Mouse (Mus musculus): ENCODE measurements around the gene Gm17268. TPM values are rescaled to one million over a fixed set of nuclear protein-coding genes. Genes with fewer than 3 reads are reported as not detected.

The Gm17268 gene
- polyA plus RNA-seq (2012; rRNA removed) = not detected in 2 replicates

DNA sequence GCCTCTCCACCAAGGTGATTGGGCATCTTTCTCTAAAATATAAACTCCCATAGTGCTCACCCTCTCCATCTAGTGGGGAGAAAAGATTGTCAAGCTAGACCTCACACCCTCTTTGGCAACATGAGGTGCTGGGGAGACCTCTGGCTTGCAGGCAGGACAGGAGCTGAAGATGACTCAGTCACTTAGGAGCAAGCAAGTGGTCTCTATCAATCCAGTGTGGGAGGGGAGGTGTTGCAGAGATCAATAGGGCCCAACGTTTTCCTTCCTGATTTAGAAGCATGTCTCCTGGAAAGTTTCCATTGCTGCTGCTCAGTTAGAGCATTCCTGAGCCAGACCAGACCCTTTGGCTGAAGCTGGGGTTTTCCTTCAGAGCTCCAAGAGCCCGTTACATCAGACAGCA, at the start of gene Gm17268:
TSS of gene Gm17268 (minus strand) at position 28 of the 400 bp plus-strand sequence.
- no peak for DNase-seq (ENCODE audit: low read depth)

DNA sequence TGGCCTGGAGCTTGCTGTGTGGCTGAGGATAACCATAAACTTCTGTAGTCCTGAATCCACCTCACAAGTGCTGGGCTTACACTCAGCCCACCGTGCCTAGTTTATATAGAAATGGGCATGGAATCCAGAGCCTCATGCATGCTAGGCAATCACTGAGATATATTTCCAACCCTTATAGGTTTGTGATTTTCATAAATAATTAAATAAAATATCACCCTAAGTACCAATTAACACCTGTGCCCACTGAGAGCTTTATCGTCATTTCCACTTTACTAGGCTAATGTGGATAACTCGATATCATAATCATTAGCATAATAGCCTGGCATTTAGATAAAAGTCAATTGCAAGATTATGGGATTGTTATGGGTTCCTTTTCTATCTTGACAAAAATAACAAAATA, 46.0 kb upstream of the Gm17268 start:
- no peak for DNase-seq (ENCODE audit: low read depth)

DNA sequence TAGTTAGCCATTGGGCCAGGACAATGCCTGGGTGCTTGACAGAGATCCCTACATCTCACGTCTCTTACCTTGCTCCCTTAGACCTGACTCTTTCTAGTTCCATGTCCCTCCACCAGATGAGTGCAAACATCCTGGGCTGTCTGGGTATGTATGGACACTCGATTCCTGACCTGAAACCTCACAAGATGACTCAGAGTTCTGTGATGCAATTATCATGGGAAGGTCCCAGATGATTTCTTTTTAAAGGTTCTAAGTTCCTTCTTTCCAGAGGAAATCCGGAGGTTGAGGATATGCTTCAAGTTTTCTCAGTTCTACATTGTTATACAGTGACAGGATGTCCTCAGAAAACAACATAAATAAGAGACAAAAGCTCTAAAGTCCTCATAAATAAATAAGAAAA, 42.5 kb upstream of the Gm17268 start:
- no peak for DNase-seq (ENCODE audit: low read depth)

DNA sequence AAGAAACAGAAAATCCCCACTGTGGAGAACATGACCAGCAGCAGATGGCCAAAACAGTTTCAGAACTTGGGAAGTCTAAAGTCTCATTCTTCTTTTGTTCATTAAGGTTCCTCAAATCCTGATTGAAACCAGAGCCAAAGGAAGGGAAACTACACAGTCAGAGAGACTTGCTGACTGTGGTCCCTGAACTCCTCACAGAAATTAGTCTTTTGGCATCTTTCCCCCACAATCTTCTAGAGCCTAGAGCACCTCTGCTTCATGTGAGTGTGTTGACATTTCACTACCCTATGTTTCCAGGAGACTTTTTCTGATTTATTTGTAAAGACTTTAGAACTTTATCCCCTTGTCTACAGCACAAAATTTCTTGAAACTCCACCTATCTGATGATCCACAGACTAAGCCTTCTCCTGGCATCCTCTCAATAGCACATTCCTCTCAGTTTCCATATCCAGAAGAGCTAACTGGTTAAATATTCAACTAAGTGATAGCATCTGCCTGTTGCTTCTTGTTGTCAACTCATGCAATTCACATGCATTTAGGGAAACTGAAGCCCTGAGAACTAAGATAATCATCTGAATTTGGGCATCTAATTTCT, 39.9 kb upstream of the Gm17268 start:
- DNase-seq (ENCODE audit: low read depth) = no peak

DNA sequence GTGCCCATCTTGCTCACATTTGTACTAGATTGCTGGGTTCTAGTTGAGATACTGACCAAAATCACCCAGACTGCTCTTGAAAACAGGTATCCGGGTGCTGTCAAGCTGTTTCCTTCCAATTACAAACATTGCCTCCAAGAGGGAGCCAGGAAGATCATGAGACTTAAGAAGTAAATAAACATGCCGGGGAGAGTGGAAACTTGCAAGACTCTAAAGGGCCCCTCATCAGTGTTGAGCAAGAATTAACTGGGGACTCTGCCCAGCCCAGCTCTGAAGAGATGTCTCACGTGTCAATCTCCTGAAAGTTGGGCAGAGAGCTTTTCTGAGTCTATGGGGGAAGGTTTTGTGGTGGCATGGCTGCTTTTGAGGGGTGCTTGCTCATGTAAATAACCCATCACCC, 38.7 kb upstream of the Gm17268 start:
- DNase-seq (ENCODE audit: low read depth) = no peak

DNA sequence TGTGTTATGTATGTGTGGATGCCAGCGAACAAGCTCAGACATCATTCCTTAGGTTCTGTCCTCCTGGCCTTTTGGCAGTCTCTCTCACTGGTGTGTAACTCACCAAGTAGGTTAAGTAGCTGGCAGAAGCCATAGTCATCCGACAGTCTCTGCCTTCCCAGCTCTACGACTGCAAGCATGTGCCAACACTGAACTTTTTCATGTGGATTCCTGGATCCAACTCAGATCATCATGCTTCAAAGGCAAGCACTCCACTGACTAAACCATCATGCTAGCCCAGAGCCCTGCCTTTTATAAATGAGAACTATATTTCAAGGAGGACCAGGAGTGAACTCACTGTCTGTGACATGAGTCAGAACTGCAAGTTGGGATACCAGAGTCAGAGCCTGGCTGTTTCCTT, 35.3 kb upstream of the Gm17268 start:
- DNase-seq (ENCODE audit: low read depth) = peak; percentile 19

DNA sequence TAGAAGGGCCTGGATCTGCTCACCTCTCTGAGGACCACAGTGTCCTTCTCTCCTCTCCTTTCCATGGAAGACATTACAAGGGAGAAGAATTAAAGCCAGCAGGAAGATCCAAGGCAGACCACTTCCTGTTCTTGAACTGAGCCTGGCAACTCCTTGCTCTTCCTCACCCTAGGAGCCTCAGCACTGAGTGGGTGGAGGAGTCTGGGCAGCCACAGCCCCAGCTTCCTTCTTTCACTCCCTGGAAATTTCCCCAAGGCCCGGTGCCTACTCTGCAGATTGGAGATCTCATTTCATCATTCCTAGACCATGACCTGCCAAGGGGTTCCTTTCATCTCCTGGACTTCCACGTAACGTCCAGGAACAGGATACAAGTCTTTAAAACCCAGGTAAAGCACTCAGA, 34.6 kb upstream of the Gm17268 start:
- DNase-seq (ENCODE audit: low read depth) = no peak

DNA sequence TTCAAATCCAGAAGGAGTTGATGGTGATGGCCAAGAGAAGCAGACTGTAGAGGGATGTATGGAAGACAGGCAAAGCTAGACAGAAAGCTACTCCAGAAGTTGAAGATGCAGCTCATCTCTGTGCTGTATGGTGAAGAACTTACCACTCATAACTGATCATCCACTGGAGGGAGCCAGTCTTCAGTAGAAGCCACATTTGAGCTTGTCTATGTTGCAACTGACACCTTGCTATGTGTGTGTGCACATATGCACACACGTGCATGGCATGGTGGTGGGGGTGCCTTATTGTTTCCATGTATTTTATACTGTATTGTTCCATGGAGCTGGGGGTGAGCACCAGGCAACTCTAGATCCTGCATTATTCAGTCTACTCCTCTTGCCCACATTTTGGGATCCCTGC, 34.0 kb upstream of the Gm17268 start:
- no peak for DNase-seq (ENCODE audit: low read depth)

DNA sequence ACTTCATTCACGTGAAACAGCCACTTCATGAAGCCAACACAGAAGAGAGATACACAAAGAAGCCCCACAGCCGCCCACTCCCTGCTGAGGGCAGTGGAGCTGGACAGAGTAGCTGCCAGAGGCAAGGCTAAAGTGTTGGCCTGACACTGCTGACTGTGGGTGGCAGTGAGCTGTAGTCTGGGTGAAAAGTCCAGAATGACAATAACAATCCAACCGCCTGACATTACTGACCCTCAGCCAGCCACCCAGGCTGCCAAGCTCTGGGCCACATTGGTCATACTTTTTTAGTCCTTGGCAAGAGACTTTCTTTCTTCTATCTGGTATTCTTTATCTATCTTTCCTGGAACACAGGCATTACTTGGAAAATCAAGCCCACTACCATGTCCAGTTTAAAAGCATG, 32.7 kb upstream of the Gm17268 start:
- DNase-seq (ENCODE audit: low read depth) = no peak

DNA sequence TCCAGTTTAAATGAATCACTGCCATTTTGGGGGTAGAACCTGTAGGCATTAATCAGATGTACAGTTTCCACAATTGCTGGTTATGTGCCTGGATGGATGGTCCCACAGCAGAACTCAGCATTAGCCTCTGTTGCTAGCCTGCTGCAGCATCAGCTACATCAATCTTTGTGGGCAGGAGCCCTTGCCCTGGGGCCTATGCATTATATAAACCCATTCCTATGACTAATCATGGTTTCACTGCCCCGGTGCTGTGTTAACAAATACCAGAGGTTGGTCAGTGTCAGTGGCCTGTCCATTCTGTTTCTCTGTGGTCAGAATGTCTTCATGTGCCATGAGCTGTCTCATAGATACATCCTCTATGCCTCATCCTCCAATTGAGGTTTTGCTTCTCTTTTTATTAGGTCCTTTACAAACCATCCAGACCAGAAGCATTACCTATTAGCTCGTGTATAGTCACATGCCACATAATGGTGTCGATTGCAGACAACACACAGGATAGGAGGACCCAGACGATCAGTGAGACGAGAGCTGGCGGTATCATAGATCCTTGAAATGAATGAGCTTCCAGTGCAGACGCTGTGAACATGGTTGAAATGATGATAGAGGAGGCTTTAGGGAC, 28.7 kb upstream of the Gm17268 start:
- DNase-seq (ENCODE audit: low read depth) = no peak

DNA sequence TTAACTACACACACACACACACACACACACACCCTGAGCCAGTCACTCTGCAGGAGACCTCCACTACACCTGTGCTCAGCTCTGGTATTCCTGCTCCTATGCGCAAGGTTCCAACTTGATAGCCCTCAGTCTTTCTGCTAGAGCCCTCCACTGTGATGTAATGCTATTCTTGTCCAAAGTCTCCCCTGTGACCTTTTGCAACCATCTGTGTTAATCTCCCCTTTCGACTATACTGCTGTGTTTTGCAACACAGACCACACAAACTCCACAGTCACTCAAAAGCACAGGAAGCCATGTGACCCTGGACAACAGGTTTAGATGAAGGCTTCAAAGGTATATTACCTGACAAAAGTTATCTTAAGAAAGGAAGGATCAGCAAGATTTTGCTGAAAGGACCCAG, 25.1 kb upstream of the Gm17268 start:
- DNase-seq (ENCODE audit: low read depth) = no peak

DNA sequence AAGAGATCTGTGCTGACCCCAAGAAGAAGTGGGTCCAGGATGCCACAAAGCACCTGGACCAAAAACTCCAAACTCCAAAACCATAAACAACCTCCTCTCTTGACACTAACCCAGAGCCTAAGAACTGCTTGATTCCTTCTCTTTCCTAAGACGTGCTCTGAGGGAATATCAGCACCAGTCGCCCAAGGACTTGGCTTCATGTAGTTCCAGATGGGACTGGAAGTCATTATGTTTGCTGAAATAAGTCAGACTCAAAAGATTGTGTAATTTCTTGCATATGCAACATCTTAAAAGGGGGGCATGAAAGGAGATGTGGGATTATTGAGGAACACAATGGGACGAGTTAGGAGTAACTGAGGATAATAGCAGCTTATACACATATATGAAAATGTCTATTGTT, 23.9 kb upstream of the Gm17268 start:
- no peak for DNase-seq (ENCODE audit: low read depth)

DNA sequence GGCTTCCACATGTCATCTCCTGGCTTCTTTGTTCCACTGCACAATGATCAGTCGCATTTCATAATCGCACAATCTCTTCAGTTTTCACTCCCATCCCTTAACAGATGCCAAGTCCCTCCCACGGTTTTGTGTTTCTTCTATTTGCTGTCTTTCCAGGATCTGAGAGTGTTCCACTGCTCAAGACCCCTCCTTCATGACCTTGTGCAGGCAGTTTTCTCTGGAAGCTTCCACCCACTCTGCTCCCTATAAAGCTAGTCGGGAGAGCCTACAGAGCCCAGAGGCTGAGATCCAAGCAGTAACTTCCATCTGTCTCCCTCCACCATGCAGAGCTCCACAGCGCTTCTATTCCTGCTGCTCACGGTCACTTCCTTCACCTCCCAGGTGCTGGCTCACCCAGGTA, 19.3 kb upstream of the Gm17268 start, which contains the start of gene Ccl11:
TSS of gene Ccl11 (plus strand) at position 178 of the 400 bp plus-strand sequence.
- DNase-seq (ENCODE audit: low read depth) = no peak

DNA sequence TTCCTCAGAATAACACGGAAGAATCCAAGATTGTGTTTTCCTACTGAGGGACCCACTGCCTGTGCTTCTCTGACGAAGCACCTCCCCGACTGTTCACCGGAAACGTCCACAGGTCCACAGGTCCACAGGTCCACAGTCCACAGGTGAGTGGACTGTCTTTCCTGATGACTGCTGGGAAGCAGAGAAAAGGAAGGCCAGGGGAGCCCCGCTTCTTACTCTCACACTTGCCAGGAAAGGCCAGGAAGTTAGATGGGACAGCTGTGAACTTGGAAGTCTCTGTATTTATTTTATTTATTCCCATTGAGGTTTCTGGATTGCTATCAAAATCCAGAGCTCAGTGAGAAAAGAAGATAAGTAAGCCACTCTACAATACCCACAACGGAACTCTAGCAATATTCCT, 15.5 kb upstream of the Gm17268 start:
- no peak for DNase-seq (ENCODE audit: low read depth)

DNA sequence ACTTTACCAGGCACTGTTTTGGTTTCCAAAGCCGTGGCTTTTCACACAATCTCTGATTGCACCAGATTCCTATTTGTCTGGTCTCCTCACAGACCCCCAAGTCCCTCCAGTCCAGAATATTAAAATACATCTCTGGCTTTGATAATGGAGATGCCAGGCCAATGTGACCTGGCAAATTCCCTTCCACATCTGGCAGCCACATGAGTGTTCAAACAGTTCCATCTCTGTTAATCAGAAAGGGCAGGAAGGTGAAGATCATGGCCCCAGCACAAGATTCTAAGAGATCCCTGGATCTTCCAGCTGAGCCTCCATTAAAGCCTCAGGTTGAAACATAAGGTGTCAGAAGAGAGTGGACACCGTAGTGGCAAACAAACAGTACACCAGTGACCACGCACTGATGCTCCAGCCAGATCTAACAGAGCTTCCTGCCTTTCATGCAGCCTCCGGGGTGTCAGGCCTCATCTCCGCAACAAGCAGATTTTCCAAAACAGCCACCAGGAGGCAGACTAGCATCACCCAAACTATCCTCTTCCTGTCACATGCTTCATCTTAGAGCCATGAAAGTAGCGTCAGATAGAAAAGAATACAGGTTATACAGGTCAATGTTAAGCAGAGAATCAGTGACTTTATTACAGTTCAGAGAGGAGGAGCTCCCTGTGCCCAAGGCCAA, 9.5 kb upstream of the Gm17268 start:
- no peak for DNase-seq (ENCODE audit: low read depth)

DNA sequence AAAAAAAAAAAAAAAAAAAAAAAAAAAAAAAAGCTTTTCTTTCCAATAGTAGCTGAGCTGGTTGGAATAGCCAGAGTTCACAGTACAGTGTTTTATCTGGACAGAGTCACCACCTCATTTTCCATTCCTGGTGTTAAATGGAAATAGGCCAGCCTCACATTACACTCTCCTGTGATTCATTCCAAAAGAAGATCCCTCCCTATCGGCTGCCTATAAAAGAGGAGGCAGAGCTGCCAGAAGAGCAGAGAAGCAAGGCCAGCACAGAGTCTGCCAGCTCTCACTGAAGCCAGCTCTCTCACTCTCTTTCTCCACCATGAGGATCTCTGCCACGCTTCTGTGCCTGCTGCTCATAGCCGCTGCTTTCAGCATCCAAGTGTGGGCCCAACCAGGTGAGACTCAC, 7.1 kb upstream of the Gm17268 start, which contains the start of gene Ccl7:
TSS of gene Ccl7 (plus strand) at position 242 of the 400 bp plus-strand sequence.
- DNase-seq (ENCODE audit: low read depth) = peak; percentile 38

DNA sequence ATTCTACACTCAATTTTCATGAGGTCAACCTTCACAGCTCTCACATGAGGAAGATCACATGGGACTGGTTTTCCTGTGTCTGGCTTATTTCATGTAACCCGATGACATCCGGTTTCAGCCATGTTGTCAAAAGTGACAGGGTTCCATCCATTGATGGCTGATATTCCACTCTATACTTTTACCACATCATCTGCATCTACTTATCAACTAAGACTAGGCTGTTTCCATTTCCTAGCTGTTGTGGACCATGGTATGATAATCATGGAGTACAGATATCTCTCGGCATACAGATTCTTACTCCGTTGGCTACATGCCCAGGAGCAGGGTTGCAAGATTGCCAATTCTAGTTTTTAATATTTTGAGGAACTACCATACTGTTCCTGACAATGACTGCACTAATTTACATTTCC, 3.3 kb upstream of the Gm17268 start:
- DNase-seq (ENCODE audit: low read depth) = no peak

DNA sequence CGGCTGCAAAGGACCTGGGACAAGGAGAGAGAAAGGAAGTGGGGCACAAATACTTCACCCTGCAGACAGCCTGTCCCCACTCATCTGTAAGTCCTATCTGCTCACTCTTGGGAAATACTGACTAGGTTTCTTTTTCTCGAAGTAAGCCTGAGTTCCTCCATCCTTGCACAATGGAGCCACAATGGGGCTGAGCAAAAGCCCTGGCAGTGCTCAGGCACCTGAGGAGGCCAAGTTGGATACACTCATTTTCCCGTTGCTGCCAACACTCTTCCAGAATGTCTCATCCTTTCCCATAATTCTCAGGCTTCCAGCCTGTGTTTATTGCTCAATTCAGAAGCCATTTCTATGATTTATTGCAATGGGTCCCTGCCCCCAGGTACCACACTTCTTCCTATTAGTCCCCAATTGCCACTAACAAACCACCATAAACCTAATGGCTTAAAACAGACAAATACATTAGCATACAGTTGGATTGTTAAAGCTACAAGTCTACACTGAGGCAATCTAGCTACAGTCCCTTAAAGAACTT, 834 bp upstream of the Gm17268 start:
- peak; percentile 33 for DNase-seq (ENCODE audit: low read depth)

DNA sequence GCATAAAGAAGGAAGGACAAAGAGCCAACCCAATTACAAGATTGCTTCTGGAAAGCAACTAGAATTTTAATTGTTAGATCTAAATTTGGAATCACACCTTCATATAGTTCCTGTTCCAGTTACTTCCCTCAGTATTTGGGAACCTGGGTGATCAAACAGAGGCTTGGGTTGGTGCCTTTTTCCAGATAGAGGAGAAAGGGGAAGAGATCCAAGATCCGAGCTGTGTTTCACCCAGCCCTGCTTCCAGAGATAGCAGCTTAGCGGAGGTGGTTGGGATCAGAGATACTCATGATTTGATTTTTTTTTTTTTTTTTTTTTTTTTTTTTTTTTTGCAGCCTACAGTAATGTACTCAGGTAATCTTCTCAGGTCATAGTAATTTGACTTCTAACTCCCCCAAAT, 2.5 kb downstream of the Gm17268 start:
- DNase-seq (ENCODE audit: low read depth) = no peak

DNA sequence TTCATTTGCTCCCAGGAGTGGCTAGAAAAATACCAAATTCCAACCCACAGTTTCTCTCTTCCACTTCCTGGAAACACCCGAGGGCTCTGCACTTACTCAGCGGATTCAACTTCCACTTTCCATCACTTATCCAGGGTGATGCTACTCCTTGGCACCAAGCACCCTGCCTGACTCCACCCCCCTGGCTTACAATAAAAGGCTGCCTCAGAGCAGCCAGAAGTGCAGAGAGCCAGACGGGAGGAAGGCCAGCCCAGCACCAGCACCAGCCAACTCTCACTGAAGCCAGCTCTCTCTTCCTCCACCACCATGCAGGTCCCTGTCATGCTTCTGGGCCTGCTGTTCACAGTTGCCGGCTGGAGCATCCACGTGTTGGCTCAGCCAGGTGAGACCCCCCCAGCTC, 3.0 kb downstream of the Gm17268 start, which contains the start of gene Ccl2:
TSS of gene Ccl2 (plus strand) at position 216 of the 400 bp plus-strand sequence.
- DNase-seq (ENCODE audit: low read depth) = no peak

DNA sequence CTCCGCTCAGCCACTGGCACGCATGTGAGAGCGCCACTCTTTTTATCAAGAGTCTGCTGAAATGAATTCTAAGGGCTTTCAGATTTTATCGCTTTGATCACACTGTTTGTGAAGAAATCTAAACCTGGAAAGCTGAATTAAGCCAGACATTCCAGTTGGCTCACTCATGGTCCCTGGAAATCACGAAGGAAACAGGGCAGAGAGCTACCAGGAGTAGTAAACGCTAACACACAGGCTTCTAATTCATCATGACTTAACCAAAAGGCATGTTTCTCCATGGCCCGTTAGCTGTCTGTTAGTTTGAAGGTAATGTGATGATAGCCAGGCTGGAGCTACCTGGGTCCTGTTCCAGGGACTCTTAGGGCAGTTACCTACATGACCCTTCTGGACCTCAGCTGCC, 3.9 kb downstream of the Gm17268 start:
- no peak for DNase-seq (ENCODE audit: low read depth)

DNA sequence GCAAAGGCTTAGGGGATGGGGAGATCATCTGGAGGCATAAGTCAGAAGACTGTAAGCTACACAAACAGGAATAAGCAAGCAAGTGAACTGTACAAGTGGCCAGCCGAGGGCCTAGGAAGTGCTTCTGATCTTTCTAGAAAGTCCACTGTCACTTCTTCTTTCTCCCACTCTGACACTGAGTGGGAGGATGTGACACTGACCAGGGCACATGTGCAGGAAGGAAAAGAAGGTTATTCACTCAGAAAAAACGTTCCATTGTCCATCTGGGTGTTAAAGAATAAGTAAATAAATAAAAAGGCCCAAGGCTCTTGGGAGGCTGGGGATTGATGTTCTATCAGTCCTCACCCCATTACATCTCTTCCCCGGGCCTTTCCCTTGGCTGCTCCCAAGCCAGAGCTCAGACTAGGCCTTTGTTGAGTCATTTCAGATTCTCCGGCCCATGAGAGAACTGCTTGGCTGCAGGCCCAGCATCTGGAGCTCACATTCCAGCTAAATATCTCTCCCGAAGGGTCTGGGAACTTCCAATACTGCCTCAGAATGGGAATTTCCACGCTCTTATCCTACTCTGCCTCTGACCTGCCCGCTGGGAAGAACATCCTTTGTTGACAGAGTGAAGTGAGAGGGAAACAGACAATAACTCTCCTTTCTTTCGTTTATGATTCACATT, 5.6 kb downstream of the Gm17268 start:
- no peak for DNase-seq (ENCODE audit: low read depth)

All from gonadal fat pad, adult 2 months (tissue).